Mouse (Mus musculus): Measurements from ENCODE around the gene Auh. TPM values are rescaled to one million over a fixed set of nuclear protein-coding genes. Genes with fewer than 3 reads are reported as not detected.

The Auh gene
- total and polyA plus RNA-seq, 3 experiments: 68.5 to 191 (median 74.1) TPM

DNA sequence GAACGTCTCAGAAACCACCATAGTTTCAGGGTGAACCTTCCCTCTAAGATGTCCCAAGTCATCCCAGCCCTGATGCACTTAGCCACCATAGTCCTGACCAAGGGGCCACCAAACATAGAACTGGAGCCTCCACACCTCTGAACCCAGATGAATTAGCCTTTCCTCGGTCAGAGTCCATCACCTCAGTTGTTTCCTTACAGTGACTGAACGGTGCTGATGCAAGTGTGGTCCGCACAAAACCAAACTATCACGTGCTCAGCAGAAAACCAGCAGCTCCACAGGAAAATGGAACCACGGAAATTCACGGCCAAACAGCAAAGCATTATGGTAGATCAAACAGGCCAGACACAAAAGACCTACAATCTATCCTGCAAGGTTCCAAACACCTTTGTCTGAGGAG lies 15.6 kb downstream of the Auh start:
- peaks cover 43% of the 10 kb centered on the region for H3K79me2 ChIP-seq (replicated peaks; ENCODE audit: control insufficient read depth, extremely low read depth, insufficient read depth, poor library complexity, severe bottlenecking)
- peak overlapping the region in 2 of 3 experiments; percentile 41 to 44 for H3K4me3 ChIP-seq (replicated peaks in 1 of 3; ENCODE audit: low read depth in 2 of 3, low read length in 2 of 3, poor library complexity in 1 of 3)
- dilution Hi-C loops (cut with MboI; ENCODE audit: extremely low pct_ligation_motif_present, extremely low pct_unique_long_range_greater_than_20kb, low sequenced_read_pairs) (no loop called here), in situ Hi-C loops (cut with MboI; ENCODE audit: low pct_ligation_motif_present, low pct_unique_long_range_greater_than_20kb, low sequenced_read_pairs) (no loop called here)
- peaks cover under 1% of the 10 kb centered on the region for H3K9me3 ChIP-seq (replicated peaks; ENCODE audit: low read length)
- peaks cover 40 to 65% of the 10 kb centered on the region in 2 experiments for H3K36me3 ChIP-seq (replicated peaks in 1 of 2; ENCODE audit: control insufficient read depth in 1 of 2, insufficient read depth in 1 of 2, low read length in 1 of 2)
- peak overlapping the region; percentile 72 for H3K9ac ChIP-seq (ENCODE audit: insufficient read depth, low read depth)
- TF ChIP-seq GABPA (IDR thresholded peaks at IDR 0.05; ENCODE audit: insufficient replicate concordance, low read depth, low read length) (no peak), SIN3A (IDR thresholded peaks at IDR 0.05; ENCODE audit: low read length) (no peak), EP300 (IDR thresholded peaks at IDR 0.05; ENCODE audit: low read length) (peak; percentile 56), JUN (IDR thresholded peaks at IDR 0.05; ENCODE audit: insufficient read depth, low read depth, low read length) (no peak), ZKSCAN1 (IDR thresholded peaks at IDR 0.05; ENCODE audit: borderline replicate concordance, low read depth, low read length) (no peak), MAFK (IDR thresholded peaks at IDR 0.05; ENCODE audit: insufficient replicate concordance, low read length) (no peak), SMC3 (IDR thresholded peaks at IDR 0.05; ENCODE audit: low read depth, low read length) (peak; percentile 13; the same call in 1 of the 2 replicates), MAZ (IDR thresholded peaks at IDR 0.05; ENCODE audit: low read depth, low read length) (no peak), POLR2AphosphoS2 (IDR thresholded peaks at IDR 0.05; ENCODE audit: low read depth, low read length) (no peak), CHD2 (IDR thresholded peaks at IDR 0.05; ENCODE audit: low read length) (peak; percentile 44; the same call in 1 of the 2 replicates), ETS1 (conservative IDR thresholded peaks at IDR 0.05; ENCODE audit: low read depth, low read length) (peak; percentile 68), RAD21 (IDR thresholded peaks at IDR 0.05; ENCODE audit: low read depth, low read length) (no peak; the same call in 1 of the 2 replicates), TBP (conservative IDR thresholded peaks at IDR 0.05; ENCODE audit: low read depth, low read length) (no peak), MXI1 (IDR thresholded peaks at IDR 0.05; ENCODE audit: low read depth, low read length) (peak; percentile 58), TCF12 (IDR thresholded peaks at IDR 0.05; ENCODE audit: low read depth, low read length) (peak; percentile 63; the same call in 1 of the 2 replicates), JUND (conservative IDR thresholded peaks at IDR 0.05; ENCODE audit: low read depth, low read length) (peak; percentile 41; the same call in 1 of the 2 replicates), E2F4 (IDR thresholded peaks at IDR 0.05; ENCODE audit: insufficient replicate concordance, low read depth, low read length) (no peak), MAX (IDR thresholded peaks at IDR 0.05; ENCODE audit: low read length) (peak; percentile 83), NELFE (IDR thresholded peaks at IDR 0.05; ENCODE audit: low read depth, low read length) (no peak), MEF2A (IDR thresholded peaks at IDR 0.05; ENCODE audit: borderline replicate concordance, low read depth, low read length) (peak; percentile 68), IRF4 (IDR thresholded peaks at IDR 0.05; ENCODE audit: low read depth, low read length) (peak; percentile 46; the same call in 1 of the 2 replicates), ELF1 (IDR thresholded peaks at IDR 0.05; ENCODE audit: low read depth, low read length) (no peak; the same call in 1 of the 2 replicates), USF1 (IDR thresholded peaks at IDR 0.05; ENCODE audit: low read depth, low read length) (peak; percentile 63), CTCF (conservative IDR thresholded peaks at IDR 0.05 in 1 of 2, IDR thresholded peaks at IDR 0.05 in 1 of 2; ENCODE audit: low read depth in 2 of 2, low read length in 2 of 2) (no peak), MYC (IDR thresholded peaks at IDR 0.05; ENCODE audit: low read depth, low read length) (0 out of 2 replicates have a peak, but pooled peaks have one; percentile 63), CHD1 (IDR thresholded peaks at IDR 0.05; ENCODE audit: low read depth, low read length) (no peak), USF2 (conservative IDR thresholded peaks at IDR 0.05; ENCODE audit: low read depth, low read length) (peak; percentile 45), HCFC1 (IDR thresholded peaks at IDR 0.05; ENCODE audit: low read depth, low read length) (no peak), BHLHE40 (IDR thresholded peaks at IDR 0.05; ENCODE audit: low read depth, low read length) (peak; percentile 97), ZC3H11A (IDR thresholded peaks at IDR 0.05; ENCODE audit: low read depth, low read length) (no peak), NRF1 (IDR thresholded peaks at IDR 0.05; ENCODE audit: low read depth, low read length) (0 out of 2 replicates have a peak, but pooled peaks have one; percentile 31), UBTF (IDR thresholded peaks at IDR 0.05; ENCODE audit: low read depth, low read length) (0 out of 2 replicates have a peak, but pooled peaks have one; percentile 62), ZMIZ1 (IDR thresholded peaks at IDR 0.05; ENCODE audit: low read depth, low read length) (peak; percentile 66; the same call in 1 of the 2 replicates), ZNF384 (IDR thresholded peaks at IDR 0.05; ENCODE audit: low read depth, low read length) (no peak), PAX5 (IDR thresholded peaks at IDR 0.05; ENCODE audit: low read length) (no peak), POLR2A (IDR thresholded peaks at IDR 0.05; ENCODE audit: low read depth, low read length) (peak; percentile 20; the same call in 1 of the 2 replicates), RCOR1 (conservative IDR thresholded peaks at IDR 0.05; ENCODE audit: low read depth, low read length) (no peak), KAT2A (IDR thresholded peaks at IDR 0.05; ENCODE audit: insufficient replicate concordance, low read length) (0 out of 2 replicates have a peak, but pooled peaks have one; percentile 42)
- H3K4me2 ChIP-seq (ENCODE audit: insufficient read depth, low read depth, poor library complexity, severe bottlenecking): peak overlapping the region; percentile 55
- peak overlapping the region; percentile 100 for H3K27ac ChIP-seq (ENCODE audit: insufficient read depth, low read depth)
- peak; percentile 75 for DNase-seq (ENCODE audit: extremely low read depth)
- no peaks in the 10 kb centered on the region for H3K27me3 ChIP-seq (replicated peaks)
- H3K4me1 ChIP-seq (ENCODE audit: control insufficient read depth in 1 of 2, insufficient read depth in 2 of 2): peaks cover 29 to 44% of the 10 kb centered on the region in 2 experiments
